Mouse (Mus musculus) kidney, adult 2 months (tissue): Measurements from ENCODE around the gene Smpd4. TPM values are rescaled to one million over a fixed set of nuclear protein-coding genes. Genes with fewer than 3 reads are reported as not detected.
A peak's percentile ranks its signal among the peaks of the same experiment; 100 is the strongest.

ENCODE experiments used
- DNase-seq: peaks from one replicate; pipeline ENCODE4 v3.0.0; 2021
- H3K27ac ChIP-seq: fragments of 200-500 bp; 2 replicates; pipeline ENCODE4 v1.5.1; 2012; ENCODE audit warnings: low read depth, low read length, control low read depth, inconsistent platforms; ENCODE audit not compliant: insufficient read depth
- H3K27me3 ChIP-seq: fragments of 200-500 bp; replicated peaks from 2 replicates; pipeline ENCODE4 v1.6.1; 2012; ENCODE audit warnings: mild to moderate bottlenecking, moderate library complexity, low read length, inconsistent platforms; ENCODE audit not compliant: control insufficient read depth, insufficient read depth
- H3K36me3 ChIP-seq: fragments of 200-500 bp; 2 replicates; pipeline ENCODE4 v1.6.1; 2012; ENCODE audit warnings: mild to moderate bottlenecking, moderate library complexity, low read length, inconsistent platforms; ENCODE audit not compliant: control insufficient read depth, insufficient read depth
- H3K4me1 ChIP-seq: fragments of 200-500 bp; 2 replicates; pipeline ENCODE4 v1.6.1; 2011; ENCODE audit warnings: low read length; ENCODE audit not compliant: control insufficient read depth, insufficient read depth
- H3K4me3 ChIP-seq: fragments of 200-500 bp; 2 replicates; pipeline ENCODE4 v1.5.1; 2011; ENCODE audit warnings: mild to moderate bottlenecking, low read depth, low read length, control low read depth; ENCODE audit not compliant: insufficient read depth
- CTCF ChIP-seq: fragments of 200-500 bp; conservative IDR thresholded peaks from 2 replicates; pipeline ENCODE4 v1.5.1; 2011; ENCODE audit warnings: low read depth, mild to moderate bottlenecking, control low read depth, low read length, moderate library complexity, mixed read lengths; ENCODE audit not compliant: insufficient read depth, insufficient read length
- POLR2A ChIP-seq: fragments of 200-500 bp; IDR thresholded peaks from one replicate; pipeline ENCODE4 v1.6.1; 2011; ENCODE audit warnings: low read depth, low read length, control low read depth
- WGBS: fragments of 180-500 bp; shearing (Covaris S2); methylation state at CpG from one replicate; pipeline ENCODE4 v1.1.7; 2018; 5-methylcytosine and 5-hydroxymethylcytosine counted together
- polyA plus RNA-seq: library from polyadenylated mRNA; depleted of rRNA; stranded (reverse); fragments of >200 nt; gene quantifications from 2 replicates; pipeline ENCODE4 v1.2.3, GENCODE M21; 2012

The Smpd4 gene
- polyA plus RNA-seq, 1 experiment: 53.8 TPM

DNA sequence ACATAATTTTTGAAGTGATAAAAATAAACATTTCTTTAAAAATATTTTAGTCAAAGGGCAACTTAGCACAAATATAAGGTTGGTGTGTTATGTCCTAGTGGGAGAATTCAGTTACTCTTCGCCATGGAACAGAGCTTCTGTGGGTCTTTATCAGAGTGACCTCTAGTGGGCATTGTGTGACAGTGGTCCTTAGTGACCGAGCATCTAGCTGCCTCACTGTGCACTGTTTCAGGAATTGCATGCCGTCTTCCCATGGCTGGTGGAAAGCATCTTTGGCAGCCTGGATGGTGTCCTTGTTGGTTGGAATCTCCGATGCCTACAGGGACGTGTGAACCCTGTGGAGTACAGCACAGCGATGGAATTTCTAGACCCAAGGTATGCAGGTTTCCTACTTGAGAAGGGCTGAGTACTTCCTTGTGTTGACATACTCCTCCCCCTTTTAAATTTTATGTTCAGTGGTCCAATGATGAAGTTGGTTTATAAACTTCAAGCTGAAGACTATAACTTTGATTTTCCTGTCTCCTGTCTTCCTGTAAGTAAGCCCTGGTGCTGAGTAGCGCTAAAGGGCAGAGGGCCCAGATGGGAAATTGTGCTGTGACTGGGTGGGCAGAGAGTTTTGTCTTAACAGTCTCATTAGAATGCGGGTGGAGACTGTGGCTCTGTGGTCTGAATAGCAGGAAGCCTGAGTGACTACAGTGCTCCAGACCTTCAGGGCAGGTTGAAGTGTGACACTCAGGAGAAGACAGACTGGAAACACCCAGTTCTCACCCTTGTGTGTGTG, 6.5 kb downstream of the Smpd4 start:
- TF ChIP-seq CTCF (peak; percentile 59), POLR2A (no peak)
- Histone ChIP-seq H3K4me3 (no peak overlapping the region), H3K4me1 (no peaks in the 10 kb centered on the region), H3K36me3 (no peaks in the 10 kb centered on the region), H3K27me3 (no peaks in the 10 kb centered on the region), H3K27ac (no peak overlapping the region)
- peak; percentile 21 for DNase-seq
- 65% methylated on average over 8 of the region's 8 CpGs for WGBS

GRCm38 (mm10) chr16:17626269-17626555, 7.1 kb downstream of the Smpd4 start:
- TF ChIP-seq CTCF (no peak), POLR2A (no peak)
- WGBS: 96% methylated on average over 5 of the region's 5 CpGs
- Histone ChIP-seq H3K27ac (no peak overlapping the region), H3K4me1 (no peaks in the 10 kb centered on the region), H3K27me3 (no peaks in the 10 kb centered on the region), H3K4me3 (no peak overlapping the region), H3K36me3 (0 out of 2 replicates have a peak, but pooled peaks cover 2% of the 10 kb centered on the region)
- no peak for DNase-seq

- H3K4me3 ChIP-seq: no peak overlapping the region
- H3K4me1 ChIP-seq: no peaks in the 10 kb centered on the region
- no peak for DNase-seq
- H3K27ac ChIP-seq: no peak overlapping the region
- H3K27me3 ChIP-seq: no peaks in the 10 kb centered on the region
- no peak for TF ChIP-seq CTCF
- no peak for TF ChIP-seq POLR2A
- WGBS: 99% methylated on average over 2 of the region's 2 CpGs
- peaks cover 2% of the 10 kb centered on the region; the same call in 1 of the 2 replicates for H3K36me3 ChIP-seq
Measured at GRCm38 (mm10) chr16:17632580-17632979, 13.4 kb downstream of the Smpd4 start.

DNA sequence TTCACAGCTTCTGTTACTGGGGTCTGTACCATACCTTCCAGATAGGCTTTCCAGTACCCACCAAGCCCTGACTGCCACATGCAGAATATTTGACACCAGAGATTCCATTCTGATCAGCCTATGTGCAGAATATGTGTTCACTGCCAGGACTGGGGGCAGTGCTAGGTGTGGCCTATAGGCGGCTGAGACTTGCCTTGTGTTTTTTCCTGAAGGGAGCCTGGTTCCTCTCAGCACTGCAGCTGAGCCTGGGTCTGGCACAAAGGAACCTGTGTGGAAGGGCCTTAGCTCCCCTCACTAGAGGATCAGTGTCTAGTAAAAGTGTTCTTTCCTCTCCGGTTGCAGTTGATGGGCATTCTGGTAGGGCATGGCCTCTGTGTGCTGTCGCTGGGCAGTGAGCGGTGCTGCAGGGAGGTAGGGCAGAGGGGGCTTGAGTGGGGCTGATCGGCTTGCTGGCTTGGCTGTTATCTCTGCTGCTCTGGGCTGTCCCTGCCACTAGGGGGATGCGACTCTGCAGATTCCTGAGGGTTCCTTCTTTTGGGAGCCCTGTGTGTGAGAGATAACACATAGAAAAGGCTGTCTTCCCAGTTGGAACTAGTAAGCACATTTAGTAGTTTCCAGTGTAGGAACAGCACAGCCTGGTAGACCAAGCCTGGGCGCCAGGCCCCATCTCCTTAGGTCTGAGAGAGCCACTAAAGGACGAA, 14.5 kb downstream of the Smpd4 start:
- no peak overlapping the region for H3K27ac ChIP-seq
- TF ChIP-seq POLR2A (no peak), CTCF (0 out of 2 replicates have a peak, but pooled peaks have one; percentile 18)
- H3K27me3 ChIP-seq: no peaks in the 10 kb centered on the region
- WGBS: 81% methylated on average over 8 of the region's 8 CpGs
- no peaks in the 10 kb centered on the region for H3K4me1 ChIP-seq
- H3K36me3 ChIP-seq: peaks cover 2% of the 10 kb centered on the region; the same call in 1 of the 2 replicates
- no peak for DNase-seq
- no peak overlapping the region for H3K4me3 ChIP-seq

GRCm38 (mm10) chr16:17636904-17637303, 17.8 kb downstream of the Smpd4 start:
- DNase-seq: no peak
- H3K36me3 ChIP-seq: no peaks in the 10 kb centered on the region; the same call in 1 of the 2 replicates
- H3K4me3 ChIP-seq: no peak overlapping the region
- TF ChIP-seq CTCF (no peak), POLR2A (no peak)
- H3K27me3 ChIP-seq: no peaks in the 10 kb centered on the region
- H3K4me1 ChIP-seq: no peaks in the 10 kb centered on the region
- 79% methylated on average over 2 of the region's 2 CpGs for WGBS
- H3K27ac ChIP-seq: no peak overlapping the region

DNA sequence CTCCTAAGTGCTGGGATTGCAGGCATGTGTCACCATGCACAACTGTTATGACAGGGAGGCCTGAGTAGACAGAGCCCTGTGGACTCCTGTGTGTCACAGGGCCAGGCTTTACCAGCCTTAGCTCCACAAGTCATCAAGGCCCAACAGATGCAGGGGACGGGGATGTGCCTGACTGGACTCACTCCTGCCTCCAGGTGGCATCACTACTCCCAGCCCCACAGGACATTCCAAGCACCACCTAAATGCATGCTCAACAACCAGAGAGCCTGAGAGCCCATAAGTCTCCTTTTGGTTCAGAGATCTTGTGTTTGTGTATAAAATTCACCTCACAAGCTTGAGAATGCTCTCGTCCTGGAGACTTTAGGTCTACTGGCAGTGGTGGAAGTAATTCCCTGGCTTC, 18.5 kb downstream of the Smpd4 start:
- Histone ChIP-seq H3K27ac (no peak overlapping the region), H3K27me3 (no peaks in the 10 kb centered on the region), H3K4me1 (no peaks in the 10 kb centered on the region), H3K36me3 (no peaks in the 10 kb centered on the region), H3K4me3 (no peak overlapping the region)
- 89% methylated on average over 2 of the region's 2 CpGs for WGBS
- TF ChIP-seq CTCF: peak; percentile 29; the same call in 1 of the 2 replicates
- no peak for TF ChIP-seq POLR2A
- DNase-seq: no peak

GRCm38 (mm10) chr16:17638036-17638628, 19.0 kb downstream of the Smpd4 start:
- WGBS: 89% methylated on average over 9 of the region's 9 CpGs

More at GRCm38 (mm10) chr16:17638036-17638628, 19.0 kb downstream of the Smpd4 start:
- no peaks in the 10 kb centered on the region; the same call in 1 of the 2 replicates for H3K36me3 ChIP-seq
- no peaks in the 10 kb centered on the region for H3K27me3 ChIP-seq
- no peak overlapping the region for H3K27ac ChIP-seq
- TF ChIP-seq CTCF (no peak), POLR2A (no peak)
- H3K4me1 ChIP-seq: no peaks in the 10 kb centered on the region
- H3K4me3 ChIP-seq: no peak overlapping the region
- no peak for DNase-seq
